Mouse (Mus musculus) NIH3T3 (cell line): Measurements from ENCODE around the gene Gm13279.
"Not testable (repeated sequence)": the region's sequence is repeated elsewhere in the genome, so short reads cannot be mapped to it uniquely, and the experiment has no call there.

Experiments
- DNase-seq: peaks from one replicate; pipeline ENCODE4 v3.0.0-alpha.2; 2012; ENCODE audit warnings: low read depth

Gm13279 gene

DNA sequence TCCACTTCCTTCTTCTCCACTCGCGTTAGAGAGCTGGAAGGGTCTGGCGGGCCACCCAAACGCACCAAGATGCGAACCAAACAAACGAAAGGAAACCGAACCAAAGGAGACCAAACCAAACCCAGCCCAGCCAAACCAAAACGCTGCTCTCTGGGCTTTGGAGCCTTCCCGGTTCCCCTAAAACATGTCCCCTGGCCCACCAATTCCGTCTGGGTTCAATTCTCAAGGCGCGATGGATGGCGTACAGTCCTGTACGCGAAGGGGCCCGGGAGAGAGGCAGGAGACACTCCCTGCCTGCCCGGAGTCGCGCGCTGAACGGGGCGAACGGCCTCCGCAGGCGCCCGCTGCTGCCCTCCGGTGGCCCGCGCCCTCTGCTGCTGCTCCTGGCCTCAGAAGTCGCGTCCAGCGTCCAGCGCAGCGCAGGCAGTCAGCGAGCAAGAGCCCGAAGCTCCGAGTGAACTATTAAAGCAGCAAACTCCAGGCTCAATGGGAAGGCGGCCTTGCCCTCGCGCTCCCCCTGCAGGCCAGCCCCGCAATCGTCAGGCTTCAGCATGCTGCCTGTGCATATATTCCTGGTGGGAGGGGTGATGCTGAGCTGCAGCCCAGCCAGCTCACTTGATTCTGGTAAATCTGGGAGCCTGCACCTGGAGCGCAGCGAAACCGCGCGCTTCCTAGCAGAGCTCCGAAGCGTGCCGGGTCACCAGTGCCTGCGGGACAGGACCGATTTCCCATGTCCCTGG, 3.1 kb upstream of the Gm13279 start, which contains the start of gene Gm13275:
Gm13275 (plus strand) TSS at position 552 of the 740 bp plus-strand sequence.
- DNase-seq: not testable (repeated sequence)

DNA sequence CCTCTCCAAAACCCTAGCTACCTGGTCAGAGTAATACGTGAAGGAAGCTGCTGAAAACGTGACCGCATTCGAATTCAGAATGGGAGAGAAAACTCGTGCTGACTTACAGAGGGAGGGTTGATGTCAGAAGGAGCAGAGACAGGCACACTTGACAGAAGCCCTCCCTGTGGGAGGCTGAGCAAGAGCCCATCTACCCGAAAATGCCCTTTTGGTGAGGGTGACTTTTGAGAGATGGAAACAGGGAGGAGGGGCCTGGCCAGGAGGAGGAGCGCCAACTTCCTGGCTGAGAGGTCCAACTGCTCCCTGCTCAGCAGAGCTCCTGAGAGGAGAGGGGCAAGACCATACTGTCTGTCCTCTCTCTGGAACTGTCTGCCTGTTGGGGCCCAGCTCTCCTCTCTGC, 2.2 kb downstream of the Gm13279 start, which contains the start of gene Gm13285:
Gm13285 (plus strand) TSS at position 301 of the 400 bp plus-strand sequence.
- not testable (repeated sequence) for DNase-seq

DNA sequence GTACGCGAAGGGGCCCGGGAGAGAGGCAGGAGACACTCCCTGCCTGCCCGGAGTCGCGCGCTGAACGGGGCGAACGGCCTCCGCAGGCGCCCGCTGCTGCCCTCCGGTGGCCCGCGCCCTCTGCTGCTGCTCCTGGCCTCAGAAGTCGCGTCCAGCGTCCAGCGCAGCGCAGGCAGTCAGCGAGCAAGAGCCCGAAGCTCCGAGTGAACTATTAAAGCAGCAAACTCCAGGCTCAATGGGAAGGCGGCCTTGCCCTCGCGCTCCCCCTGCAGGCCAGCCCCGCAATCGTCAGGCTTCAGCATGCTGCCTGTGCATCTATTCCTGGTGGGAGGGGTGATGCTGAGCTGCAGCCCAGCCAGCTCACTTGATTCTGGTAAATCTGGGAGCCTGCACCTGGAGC, 5.8 kb downstream of the Gm13279 start, which contains the start of gene Gm13287:
Gm13287 (plus strand) TSS at position 301 of the 400 bp plus-strand sequence.
- DNase-seq: not testable (repeated sequence)

DNA sequence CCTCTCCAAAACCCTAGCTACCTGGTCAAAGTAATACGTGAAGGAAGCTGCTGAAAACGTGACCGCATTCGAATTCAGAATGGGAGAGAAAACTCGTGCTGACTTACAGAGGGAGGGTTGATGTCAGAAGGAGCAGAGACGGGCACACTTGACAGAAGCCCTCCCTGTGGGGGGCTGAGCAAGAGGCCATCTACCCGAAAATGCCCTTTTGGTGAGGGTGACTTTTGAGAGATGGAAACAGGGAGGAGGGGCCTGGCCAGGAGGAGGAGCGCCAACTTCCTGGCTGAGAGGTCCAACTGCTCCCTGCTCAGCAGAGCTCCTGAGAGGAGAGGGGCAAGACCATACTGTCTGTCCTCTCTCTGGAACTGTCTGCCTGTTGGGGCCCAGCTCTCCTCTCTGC, 8.0 kb downstream of the Gm13279 start, which contains the start of gene Gm13288:
Gm13288 (plus strand) TSS at position 301 of the 400 bp plus-strand sequence.
- DNase-seq: not testable (repeated sequence)

DNA sequence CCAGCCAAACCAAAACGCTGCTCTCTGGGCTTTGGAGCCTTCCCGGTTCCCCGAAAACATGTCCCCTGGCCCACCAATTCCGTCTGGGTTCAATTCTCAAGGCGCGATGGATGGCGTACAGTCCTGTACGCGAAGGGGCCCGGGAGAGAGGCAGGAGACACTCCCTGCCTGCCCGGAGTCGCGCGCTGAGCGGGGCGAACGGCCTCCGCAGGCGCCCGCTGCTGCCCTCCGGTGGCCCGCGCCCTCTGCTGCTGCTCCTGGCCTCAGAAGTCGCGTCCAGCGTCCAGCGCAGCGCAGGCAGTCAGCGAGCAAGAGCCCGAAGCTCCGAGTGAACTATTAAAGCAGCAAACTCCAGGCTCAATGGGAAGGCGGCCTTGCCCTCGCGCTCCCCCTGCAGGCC, 8.6 kb downstream of the Gm13279 start:
- not testable (repeated sequence) for DNase-seq

DNA sequence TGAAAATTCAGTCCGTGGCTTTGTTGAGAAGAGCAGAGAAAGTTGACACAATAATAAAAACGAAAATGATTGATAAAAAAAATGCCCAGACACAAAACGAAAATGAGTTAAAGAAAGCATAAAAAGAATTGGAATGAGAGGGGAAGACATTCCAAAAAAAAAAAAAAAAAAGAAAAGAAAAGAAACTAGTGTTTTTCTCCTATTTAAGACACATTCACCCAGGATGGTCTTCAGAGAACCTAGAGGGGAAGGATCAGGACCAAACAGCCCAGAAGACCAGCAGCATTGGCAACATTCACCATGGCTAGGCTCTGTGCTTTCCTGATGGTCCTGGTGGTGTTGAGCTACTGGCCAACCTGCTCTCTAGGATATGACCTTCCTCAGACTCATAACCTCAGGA, 18.7 kb downstream of the Gm13279 start, which contains the start of gene Ifna7:
Ifna7 (plus strand) TSS at position 301 of the 400 bp plus-strand sequence.
- no peak for DNase-seq

DNA sequence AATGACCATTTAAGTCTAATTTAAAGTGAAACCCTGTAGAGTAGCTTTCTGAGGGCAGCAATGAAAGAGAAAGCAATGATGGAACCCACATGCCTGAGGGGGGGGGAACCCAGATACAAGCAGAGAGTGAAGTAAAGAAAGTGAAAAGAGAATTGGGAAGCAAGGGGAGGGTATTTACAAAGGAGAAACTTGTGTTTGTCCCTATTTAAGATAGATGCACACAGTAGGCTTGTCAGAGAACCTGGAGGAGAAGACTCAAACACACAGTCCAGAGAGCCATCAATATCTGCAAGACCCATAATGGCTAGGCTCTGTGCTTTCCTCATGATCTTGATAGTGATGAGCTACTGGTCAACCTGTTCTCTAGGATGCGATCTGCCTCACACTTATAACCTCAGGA, 22.5 kb downstream of the Gm13279 start, which contains the start of gene Ifna11:
Ifna11 (plus strand) TSS at position 301 of the 400 bp plus-strand sequence.
- no peak for DNase-seq

DNA sequence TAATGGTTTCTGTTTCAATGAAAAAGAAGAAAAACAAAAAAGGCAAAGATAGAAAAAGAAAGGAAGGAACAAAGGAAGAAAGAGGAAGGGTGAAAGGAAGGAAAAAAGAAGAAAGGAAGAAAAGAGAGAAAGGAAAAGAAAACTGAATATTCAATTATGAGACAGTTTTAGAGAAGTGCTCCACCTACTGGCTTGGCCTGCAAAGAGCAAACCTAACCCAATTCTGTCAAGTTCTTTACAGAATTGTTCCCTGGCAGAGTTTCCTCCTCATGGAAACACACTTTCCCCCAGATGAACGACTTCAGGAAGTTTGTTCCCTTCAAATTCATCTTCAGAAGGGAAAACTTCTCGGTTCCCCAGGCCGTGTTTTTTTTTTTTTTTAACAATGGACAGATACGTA, 25.8 kb downstream of the Gm13279 start:
- DNase-seq: peak; percentile 65

DNA sequence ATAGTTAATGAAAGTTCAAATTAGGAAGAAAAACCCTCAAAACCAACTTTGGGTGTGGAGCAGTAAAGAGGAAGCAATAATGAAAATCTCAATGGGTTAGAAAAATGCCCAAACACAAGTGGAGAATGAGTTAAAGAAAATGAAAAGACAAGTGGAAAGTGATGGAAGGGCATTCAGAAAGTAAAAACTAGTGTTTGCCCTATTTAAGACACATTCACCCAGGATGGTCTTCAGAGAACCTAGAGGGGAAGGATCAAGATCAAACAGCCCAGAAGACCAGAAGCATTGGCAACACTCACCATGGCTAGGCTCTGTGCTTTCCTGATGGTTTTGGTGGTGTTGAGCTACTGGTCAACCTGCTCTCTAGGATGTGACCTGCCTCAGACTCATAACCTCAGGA, 29.9 kb downstream of the Gm13279 start, which contains the start of gene Ifna6:
Ifna6 (plus strand) TSS at position 301 of the 400 bp plus-strand sequence.
- not testable (repeated sequence) for DNase-seq

DNA sequence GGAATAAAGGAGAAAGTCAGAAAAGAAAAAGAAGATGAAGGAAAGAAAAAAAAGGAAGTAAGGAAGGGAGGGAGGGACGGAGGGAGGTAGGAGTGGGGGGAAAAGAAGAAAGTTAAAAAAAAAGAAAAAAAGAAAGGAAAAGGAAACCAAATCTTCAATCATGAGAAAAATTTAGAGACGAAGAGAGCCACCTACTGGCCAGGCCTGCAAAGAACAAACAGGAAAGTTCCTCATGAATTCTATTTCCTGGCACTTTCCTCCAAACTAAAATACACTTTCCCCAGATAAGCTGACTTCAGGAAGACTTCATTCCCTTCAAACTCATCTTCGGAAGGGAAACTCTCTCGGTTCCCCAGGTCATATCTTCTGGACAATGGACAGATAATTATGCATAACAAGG, 33.3 kb downstream of the Gm13279 start:
- DNase-seq: peak; percentile 74

DNA sequence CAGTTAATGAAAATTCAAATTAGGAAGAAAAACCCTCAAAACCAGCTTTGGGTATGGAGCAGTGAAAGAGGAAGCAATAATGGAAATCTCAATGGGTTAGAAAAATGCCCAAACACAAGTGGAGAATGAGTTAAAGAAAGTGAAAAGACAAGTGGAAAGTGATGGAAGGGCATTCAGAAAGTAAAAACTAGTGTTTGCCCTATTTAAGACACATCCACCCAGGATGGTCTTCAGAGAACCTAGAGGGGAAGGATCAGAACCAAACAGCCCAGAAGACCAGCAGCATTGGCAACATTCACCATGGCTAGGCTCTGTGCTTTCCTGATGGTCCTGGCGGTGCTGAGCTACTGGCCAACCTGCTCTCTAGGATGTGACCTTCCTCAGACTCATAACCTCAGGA, 38.0 kb downstream of the Gm13279 start, which contains the start of gene Ifna5:
Ifna5 (plus strand) TSS at position 301 of the 400 bp plus-strand sequence.
- DNase-seq: not testable (repeated sequence)

DNA sequence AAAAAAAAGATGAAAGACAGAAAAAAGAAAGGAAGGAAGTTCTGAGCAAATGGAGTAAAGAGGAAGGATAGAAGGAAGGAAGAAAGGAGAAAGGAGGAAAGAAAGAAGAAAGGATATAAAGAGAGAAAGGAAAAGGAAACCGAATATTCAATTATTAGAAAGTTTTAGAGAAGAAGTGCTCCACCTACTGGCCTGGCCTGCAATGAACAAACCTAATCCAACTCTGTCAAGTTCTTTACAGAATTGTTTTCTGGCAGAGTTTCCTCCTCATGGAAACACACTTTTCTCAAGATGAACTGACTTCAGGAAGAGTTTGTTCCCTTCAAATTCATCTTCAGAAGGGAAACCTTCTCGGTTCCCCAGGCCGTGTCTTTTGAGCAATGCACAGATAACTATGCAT, 41.6 kb downstream of the Gm13279 start:
- DNase-seq: peak; percentile 65

DNA sequence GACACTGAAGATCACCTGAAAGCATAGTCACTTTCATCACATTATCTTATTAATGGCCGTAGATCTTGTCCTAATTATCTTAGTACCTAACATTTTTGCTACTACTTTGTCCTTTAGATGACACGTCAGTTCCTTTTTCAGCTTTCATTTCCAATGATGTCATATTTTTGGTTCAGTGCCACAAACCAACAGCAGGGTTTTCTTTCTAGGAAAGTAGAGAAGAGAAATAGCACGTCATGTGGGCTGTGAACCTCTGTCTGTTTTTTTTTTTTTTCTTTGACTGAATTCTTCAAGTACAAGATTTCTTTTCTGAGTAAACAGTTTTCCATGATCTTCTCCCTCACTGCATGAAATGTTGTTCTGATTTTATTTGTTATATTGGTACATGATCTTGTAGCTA, 42.9 kb downstream of the Gm13279 start:
- peak; percentile 11 for DNase-seq

DNA sequence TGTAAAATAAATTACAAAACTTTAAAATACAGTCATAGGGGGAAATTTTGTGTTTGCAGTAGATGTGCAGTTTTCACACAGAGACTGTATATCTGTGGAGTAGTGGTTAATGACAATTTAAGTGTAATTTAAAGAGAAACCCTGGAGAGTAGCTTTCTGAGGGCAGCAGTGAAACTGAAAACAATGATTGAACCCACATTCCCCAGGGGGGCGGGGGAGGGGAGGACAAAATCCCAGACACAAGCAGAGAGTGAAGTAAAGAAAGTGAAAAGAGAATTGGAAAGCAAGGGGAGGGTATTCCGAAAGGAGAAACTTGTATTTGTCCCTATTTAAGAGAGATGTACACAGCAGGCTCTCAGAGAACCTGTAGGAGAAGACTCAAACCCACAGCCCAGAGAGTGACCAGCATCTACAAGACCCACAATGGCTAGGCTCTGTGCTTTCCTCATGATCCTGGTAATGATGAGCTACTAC, 44.3 kb downstream of the Gm13279 start, which contains the start of gene Ifna4:
Ifna4 (plus strand) TSS at position 424 of the 474 bp plus-strand sequence.
- no peak for DNase-seq

DNA sequence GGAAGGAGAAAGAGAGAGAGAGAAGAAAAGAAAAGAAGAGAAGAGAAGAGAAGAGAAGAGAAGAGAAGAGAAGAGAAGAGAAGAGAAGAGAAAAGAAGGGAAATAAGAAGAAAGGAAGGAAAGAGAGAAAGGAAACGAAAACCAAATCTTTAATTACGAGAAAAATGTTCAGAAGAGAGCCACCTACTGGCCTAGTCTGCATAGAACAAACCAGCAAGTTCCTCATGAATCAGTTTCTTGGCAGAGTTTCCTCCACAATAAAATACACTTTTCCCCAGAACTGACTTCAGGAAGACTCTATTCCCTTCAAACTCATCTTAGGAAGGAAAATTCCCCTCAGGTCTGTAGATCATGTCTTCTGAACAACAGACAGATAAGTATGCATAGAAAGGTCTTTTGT, 48.1 kb downstream of the Gm13279 start:
- DNase-seq: peak; percentile 75
